Mouse (Mus musculus): ENCODE measurements around the gene Fbxo2. TPM values are rescaled to one million over a fixed set of nuclear protein-coding genes. Genes with fewer than 3 reads are reported as not detected.
"Not testable (repeated sequence)": the region's sequence is repeated elsewhere in the genome, so short reads cannot be mapped to it uniquely, and the experiment has no call there.

The Fbxo2 gene
- polyA plus RNA-seq, 1 experiment from 2014 or later: 1.0 TPM

DNA sequence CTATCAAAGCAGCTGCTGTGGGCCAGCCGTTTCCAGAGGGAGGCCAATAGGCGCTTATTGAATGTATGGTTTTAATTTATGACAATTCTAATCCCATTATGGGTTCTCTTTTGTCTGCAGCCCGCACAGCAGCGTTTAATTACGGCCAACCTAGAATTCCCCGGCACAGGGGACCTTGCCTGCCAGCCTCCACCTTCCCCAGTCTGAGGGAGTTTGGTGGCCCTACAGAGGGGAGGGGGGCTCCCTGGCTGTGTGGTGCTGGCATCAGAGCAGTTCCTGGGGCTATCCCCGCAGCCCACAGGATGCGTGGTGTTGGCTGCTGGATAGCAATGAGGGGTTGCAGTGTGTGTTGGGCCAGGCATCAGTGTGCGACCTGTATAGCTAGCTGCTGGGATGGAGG, 24.1 kb downstream of the Fbxo2 start:
- H3K9ac ChIP-seq: no peak overlapping the region
- ATAC-seq (ENCODE audit: insufficient read depth, low FRiP score, low read depth): no peak
- H3K9me3 ChIP-seq: no peaks in the 10 kb centered on the region
- 66% methylated on average over 9 of the region's 9 CpGs for WGBS
- H3K27me3 ChIP-seq (replicated peaks): 0 out of 2 replicates have a peak, but pooled peaks cover 5% of the 10 kb centered on the region
- H3K27ac ChIP-seq: no peak overlapping the region
- no peak overlapping the region for H3K4me3 ChIP-seq (replicated peaks)
- H3K36me3 ChIP-seq: no peaks in the 10 kb centered on the region
- H3K4me1 ChIP-seq: no peaks in the 10 kb centered on the region
- H3K4me2 ChIP-seq: no peak overlapping the region

DNA sequence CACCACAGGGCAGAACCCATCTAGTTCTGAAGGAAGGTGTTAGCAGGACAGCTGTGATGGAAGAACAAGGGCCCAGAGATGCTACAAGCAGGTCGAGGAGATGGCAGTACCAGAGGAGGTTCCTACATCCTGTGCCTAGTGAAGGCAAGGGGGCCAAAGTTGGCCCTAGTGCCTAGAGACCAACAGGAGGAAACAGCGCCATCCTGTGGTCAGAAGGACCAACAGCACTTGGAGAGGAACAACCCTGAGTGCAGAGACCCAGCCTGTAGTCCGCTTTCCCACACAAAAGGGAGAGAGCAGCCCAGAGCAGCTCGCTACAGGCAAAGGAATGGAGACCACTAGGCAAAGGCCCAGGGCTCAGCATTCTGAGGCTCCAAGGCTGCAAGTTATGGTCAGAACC, 25.4 kb downstream of the Fbxo2 start:
- Histone ChIP-seq H3K36me3 (no peaks in the 10 kb centered on the region), H3K4me2 (no peak overlapping the region), H3K27me3 (replicated peaks) (0 out of 2 replicates have a peak, but pooled peaks cover 5% of the 10 kb centered on the region), H3K9me3 (no peaks in the 10 kb centered on the region), H3K4me3 (replicated peaks) (no peak overlapping the region), H3K27ac (no peak overlapping the region), H3K4me1 (no peaks in the 10 kb centered on the region), H3K9ac (no peak overlapping the region)
- ATAC-seq (ENCODE audit: insufficient read depth, low FRiP score, low read depth): no peak
- 72% methylated on average over 4 of the region's 4 CpGs for WGBS

DNA sequence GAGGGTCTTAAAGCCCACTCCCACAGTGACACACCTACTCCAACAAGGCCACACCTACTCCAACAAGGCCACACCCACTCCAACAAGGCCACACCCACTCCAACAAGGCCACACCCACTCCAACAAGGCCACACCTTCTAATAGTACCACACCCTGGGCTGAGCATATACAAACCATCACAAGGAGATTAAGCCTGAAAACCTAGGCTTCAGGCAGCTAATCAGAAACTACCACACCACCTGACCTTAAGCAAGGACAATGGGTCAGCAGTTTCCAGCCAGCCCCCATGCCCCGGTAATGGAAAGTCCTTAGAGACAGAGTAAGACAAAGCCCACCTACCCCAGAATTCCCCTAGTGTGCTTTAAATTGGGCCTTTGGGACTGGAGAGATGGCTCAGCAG, 28.3 kb downstream of the Fbxo2 start:
- ATAC-seq (ENCODE audit: insufficient read depth, low FRiP score, low read depth); H3K4me1 ChIP-seq; H3K4me2 ChIP-seq; H3K27me3 ChIP-seq (replicated peaks); H3K27ac ChIP-seq; H3K36me3 ChIP-seq; H3K4me3 ChIP-seq (replicated peaks); H3K9ac ChIP-seq; H3K9me3 ChIP-seq: not testable (repeated sequence)
- WGBS: 90% methylated on average over 1 of the region's 1 CpGs

DNA sequence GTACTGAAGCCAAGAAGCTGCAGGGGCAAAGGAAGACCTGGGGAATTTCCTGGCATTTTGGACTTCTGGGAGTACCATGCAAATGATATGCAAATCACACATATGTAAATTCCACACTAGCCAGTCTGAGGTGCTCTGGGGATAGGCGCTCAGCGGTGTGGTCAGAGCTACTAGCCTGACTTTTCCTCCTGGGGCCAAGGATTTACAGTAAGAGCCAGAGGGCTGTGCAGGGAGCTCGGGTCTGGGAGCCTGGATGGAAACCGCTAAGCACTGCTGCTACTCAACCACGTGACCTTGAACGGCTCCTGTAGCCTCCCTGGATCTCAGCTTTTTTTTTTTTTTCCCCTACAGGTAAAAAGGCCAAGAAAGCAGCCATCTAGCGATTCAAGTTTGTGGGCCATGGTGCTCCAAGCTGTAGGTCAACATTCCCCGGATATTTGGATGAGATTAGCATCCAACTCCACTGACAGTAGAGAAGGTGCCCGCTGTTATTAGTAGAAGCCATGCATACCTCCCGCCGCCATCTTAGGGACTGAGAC, 32.4 kb downstream of the Fbxo2 start:
- H3K9ac ChIP-seq: no peak overlapping the region
- H3K27me3 ChIP-seq (replicated peaks): no peaks in the 10 kb centered on the region
- H3K4me2 ChIP-seq: no peak overlapping the region
- no peak overlapping the region for H3K27ac ChIP-seq
- H3K36me3 ChIP-seq: no peaks in the 10 kb centered on the region
- no peak for ATAC-seq (ENCODE audit: insufficient read depth, low FRiP score, low read depth)
- no peaks in the 10 kb centered on the region for H3K4me1 ChIP-seq
- no peaks in the 10 kb centered on the region for H3K9me3 ChIP-seq
- 31% methylated on average over 11 of the region's 11 CpGs for WGBS
- H3K4me3 ChIP-seq (replicated peaks): no peak overlapping the region

DNA sequence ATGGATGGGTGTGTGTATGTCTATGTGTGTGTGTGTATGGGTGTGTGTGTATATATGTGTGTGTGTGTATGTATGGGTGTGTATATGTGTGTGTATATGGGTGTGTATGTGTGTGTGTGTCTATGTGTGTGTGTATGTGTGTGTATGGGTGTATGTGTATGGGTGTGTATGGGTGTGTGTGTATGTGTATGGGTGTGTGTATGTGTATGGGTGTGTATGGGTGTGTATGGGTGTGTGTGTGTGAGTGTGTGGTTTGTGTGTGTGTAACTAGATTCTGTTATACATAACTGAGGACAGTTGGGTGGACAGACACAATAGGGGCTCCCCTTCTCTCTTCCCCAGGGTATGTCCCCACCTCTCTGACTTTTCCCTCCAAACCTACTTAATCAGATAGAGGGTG, 34.0 kb downstream of the Fbxo2 start:
- H3K4me1 ChIP-seq: no peaks in the 10 kb centered on the region
- H3K4me3 ChIP-seq (replicated peaks): no peak overlapping the region
- no peaks in the 10 kb centered on the region for H3K36me3 ChIP-seq
- no peak for ATAC-seq (ENCODE audit: insufficient read depth, low FRiP score, low read depth)
- H3K27me3 ChIP-seq (replicated peaks): no peaks in the 10 kb centered on the region
- no peaks in the 10 kb centered on the region for H3K9me3 ChIP-seq
- no peak overlapping the region for H3K9ac ChIP-seq
- H3K27ac ChIP-seq: no peak overlapping the region
- H3K4me2 ChIP-seq: no peak overlapping the region

DNA sequence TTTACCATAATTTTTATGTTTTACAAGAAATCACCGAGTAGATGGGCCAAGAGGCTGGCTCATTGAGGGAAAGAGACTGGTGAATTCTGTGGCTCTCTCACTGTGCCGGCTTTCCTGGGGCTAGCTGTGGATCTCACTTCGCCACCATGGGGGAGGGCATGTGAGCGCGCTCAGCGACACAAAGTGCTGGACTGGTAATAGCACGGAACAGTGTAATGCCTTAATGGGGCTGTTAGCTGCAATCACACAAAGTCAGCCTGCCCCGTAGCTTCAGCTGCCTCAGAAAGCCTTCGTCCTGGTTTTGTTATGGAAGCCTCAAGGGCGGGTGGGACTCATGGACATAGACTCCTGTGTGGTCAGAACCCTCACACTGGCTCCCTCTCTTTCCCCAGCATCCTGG, 38.3 kb downstream of the Fbxo2 start:
- no peak overlapping the region for H3K9ac ChIP-seq
- H3K36me3 ChIP-seq: no peaks in the 10 kb centered on the region
- H3K4me3 ChIP-seq (replicated peaks): no peak overlapping the region
- no peaks in the 10 kb centered on the region for H3K9me3 ChIP-seq
- no peak for ATAC-seq (ENCODE audit: insufficient read depth, low FRiP score, low read depth)
- 53% methylated on average over 10 of the region's 10 CpGs for WGBS
- H3K27me3 ChIP-seq (replicated peaks): no peaks in the 10 kb centered on the region
- H3K27ac ChIP-seq: no peak overlapping the region
- H3K4me1 ChIP-seq: no peaks in the 10 kb centered on the region
- no peak overlapping the region for H3K4me2 ChIP-seq

DNA sequence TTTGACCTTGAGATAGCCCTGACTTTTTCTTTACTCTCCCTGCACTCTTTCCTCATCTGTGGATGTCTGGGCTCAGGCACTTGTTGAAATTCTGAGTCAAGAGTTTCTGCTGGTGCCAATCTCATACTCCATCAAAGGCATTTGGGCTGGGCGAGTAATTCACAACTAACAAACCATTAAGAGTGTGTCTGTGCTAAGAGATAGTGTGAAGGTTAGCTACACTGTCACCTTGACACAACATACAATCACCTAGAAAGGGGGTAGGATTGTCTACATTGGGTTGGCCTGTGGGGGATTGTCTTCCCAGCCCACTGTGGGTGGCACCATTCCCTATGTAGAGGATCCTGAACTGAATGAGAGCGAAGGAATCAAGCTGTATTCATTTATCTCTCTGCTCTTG, 43.1 kb downstream of the Fbxo2 start:
- Histone ChIP-seq H3K36me3 (no peaks in the 10 kb centered on the region), H3K27ac (no peak overlapping the region), H3K27me3 (replicated peaks) (no peaks in the 10 kb centered on the region), H3K4me1 (no peaks in the 10 kb centered on the region), H3K9me3 (no peaks in the 10 kb centered on the region), H3K4me2 (no peak overlapping the region), H3K4me3 (replicated peaks) (no peak overlapping the region), H3K9ac (no peak overlapping the region)
- no peak for ATAC-seq (ENCODE audit: insufficient read depth, low FRiP score, low read depth)
- 82% methylated on average over 2 of the region's 2 CpGs for WGBS

DNA sequence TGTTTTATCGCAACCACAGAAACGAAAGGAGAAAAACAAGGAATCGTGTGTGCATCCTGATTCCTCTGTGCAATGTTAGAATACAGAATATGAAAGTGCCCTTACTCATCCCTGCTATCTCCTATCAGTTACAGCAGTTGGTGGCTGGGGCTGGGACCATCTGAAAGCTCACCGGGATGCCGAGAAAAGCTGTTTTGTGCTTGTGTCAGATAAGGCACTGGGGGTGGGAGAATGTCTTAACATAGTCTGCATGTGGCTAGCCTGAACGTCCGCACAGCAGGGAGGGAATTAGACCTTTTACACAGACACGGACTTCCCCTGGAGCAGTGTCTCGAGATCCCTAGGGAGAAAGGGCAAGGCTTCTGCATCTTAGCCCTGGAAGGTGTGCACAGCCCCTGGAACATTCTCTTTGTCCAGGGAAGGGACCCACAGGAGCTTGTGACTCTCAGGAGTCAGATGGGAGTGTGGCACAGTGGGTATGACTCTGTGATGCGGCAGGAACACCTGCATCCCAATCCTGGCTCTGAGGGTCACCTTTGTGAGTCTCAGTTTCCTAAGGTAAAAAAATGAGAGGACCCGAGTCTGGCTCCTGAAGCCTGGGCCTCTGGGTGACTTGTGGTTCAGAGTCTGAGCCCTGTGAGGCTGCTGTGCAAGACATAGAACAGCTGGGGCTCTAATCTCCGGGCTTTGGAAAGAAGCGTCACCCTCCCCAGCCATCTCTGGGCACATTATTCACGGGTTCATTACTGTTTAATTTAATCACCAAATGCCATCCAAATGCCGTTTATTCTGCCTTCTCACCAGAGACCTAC, 43.8 kb downstream of the Fbxo2 start:
- Histone ChIP-seq H3K27me3 (replicated peaks) (no peaks in the 10 kb centered on the region), H3K9me3 (no peaks in the 10 kb centered on the region), H3K4me2 (no peak overlapping the region), H3K36me3 (no peaks in the 10 kb centered on the region), H3K4me3 (replicated peaks) (no peak overlapping the region), H3K9ac (no peak overlapping the region), H3K27ac (no peak overlapping the region), H3K4me1 (no peaks in the 10 kb centered on the region)
- 54% methylated on average over 15 of the region's 15 CpGs for WGBS
- ATAC-seq (ENCODE audit: insufficient read depth, low FRiP score, low read depth): peak; percentile 95

DNA sequence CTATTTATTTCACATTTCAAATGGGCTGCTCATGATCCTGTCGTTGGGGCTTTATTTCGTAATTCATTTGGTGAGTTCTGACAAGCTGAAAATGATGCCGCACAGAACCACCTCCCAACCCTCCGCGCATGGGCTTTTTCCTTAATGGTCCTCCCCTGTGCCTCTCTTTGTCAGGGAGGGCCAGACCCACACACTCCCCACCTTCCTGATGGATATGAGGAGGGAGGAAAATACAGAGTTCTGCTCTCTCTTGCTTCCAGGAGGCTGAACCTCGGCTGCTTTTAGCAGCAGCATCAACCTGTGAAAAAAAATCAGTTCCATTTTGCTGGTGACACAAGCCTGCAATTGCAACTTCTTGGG, 44.4 kb downstream of the Fbxo2 start:
- Histone ChIP-seq H3K27me3 (replicated peaks) (no peaks in the 10 kb centered on the region), H3K27ac (no peak overlapping the region), H3K4me3 (replicated peaks) (no peak overlapping the region), H3K36me3 (no peaks in the 10 kb centered on the region), H3K4me2 (no peak overlapping the region), H3K9me3 (no peaks in the 10 kb centered on the region), H3K4me1 (no peaks in the 10 kb centered on the region), H3K9ac (no peak overlapping the region)
- WGBS: 59% methylated on average over 6 of the region's 6 CpGs
- no peak for ATAC-seq (ENCODE audit: insufficient read depth, low FRiP score, low read depth)

DNA sequence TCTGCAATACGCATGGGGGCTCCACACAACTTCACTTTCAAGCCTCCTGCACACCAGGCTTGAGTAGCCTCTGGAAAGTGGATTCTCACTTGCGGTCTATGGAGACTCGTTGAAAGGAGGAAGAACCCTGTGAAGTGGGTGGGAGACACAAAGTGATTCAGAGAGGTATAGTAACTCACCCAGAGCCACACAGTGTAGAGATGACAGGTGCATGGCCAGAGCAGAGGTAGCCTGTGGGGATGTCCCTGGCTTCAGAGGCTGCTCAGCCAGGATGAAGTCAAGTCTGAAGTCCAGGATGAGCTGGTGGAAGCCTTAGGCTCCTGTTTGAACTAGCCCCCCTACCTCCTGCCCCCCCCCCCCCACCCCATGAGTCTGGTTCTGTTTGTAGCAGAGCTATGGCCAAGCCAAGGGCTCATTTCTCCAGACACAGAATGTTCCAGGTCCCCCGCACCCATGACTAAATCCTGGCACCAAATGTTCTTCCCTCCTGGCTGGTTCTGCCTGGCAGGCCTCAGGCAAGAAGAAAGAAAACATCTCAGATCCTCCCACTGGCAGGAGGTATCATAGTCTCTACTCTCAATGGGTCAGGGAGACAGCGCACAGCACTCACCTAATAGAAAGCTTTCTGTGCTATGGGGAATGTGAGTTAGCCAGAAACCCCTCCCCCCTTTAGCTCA, 54.2 kb downstream of the Fbxo2 start:
- no peak overlapping the region for H3K4me2 ChIP-seq
- no peaks in the 10 kb centered on the region for H3K4me1 ChIP-seq
- no peaks in the 10 kb centered on the region for H3K36me3 ChIP-seq
- no peak overlapping the region for H3K9ac ChIP-seq
- no peak for ATAC-seq (ENCODE audit: insufficient read depth, low FRiP score, low read depth)
- WGBS: 63% methylated on average over 5 of the region's 5 CpGs
- no peaks in the 10 kb centered on the region for H3K9me3 ChIP-seq
- H3K27ac ChIP-seq: no peak overlapping the region
- 0 out of 2 replicates have a peak, but pooled peaks cover 2% of the 10 kb centered on the region for H3K27me3 ChIP-seq (replicated peaks)
- H3K4me3 ChIP-seq (replicated peaks): no peak overlapping the region

DNA sequence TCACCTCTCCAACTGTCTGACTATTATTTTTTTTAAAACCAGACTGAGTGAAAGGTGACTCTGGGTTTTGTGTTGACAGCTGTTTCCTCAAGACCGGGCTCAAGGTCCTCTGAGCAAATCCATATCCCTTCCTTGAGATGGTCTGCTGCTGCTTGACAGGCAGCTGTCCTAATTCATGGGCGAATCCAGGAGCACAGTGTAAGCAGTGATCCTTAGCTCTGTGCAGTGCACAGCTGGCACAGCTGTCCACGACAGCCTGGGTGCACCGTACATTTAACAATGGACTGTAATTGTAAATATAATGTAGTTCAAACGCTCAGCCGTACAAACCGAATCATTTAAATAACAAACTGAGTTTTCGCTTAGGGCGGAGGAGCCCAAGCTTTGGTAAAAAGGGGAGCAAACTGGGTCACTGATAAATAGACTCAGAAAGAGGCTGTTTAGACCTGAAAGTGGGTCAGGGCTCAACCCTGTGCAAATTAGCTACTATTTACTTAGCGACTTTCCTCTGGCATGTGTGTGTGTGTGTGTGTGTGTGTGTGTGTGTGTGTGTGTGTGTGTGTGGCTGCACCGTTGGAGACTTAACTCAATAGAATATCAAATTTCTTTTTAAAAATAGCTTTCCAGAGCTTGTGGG, 55.0 kb downstream of the Fbxo2 start:
- H3K4me1 ChIP-seq: no peaks in the 10 kb centered on the region
- ATAC-seq (ENCODE audit: insufficient read depth, low FRiP score, low read depth): no peak
- H3K27ac ChIP-seq: no peak overlapping the region
- no peak overlapping the region for H3K4me3 ChIP-seq (replicated peaks)
- no peak overlapping the region for H3K9ac ChIP-seq
- H3K27me3 ChIP-seq (replicated peaks): 0 out of 2 replicates have a peak, but pooled peaks cover 7% of the 10 kb centered on the region
- WGBS: 29% methylated on average over 11 of the region's 11 CpGs
- no peaks in the 10 kb centered on the region for H3K36me3 ChIP-seq
- no peak overlapping the region for H3K4me2 ChIP-seq
- no peaks in the 10 kb centered on the region for H3K9me3 ChIP-seq

Data from stomach, embryonic 15.5 days (tissue).